Mouse (Mus musculus) midbrain, embryonic 14.5 days (tissue): ENCODE data around the gene Klk15. TPM values are rescaled to one million over a fixed set of nuclear protein-coding genes. Genes with fewer than 3 reads are reported as not detected.

Source experiments
- ATAC-seq: fragments of 200-750 bp; cut with Nextera tagmentation; 2 replicates; pipeline ENCODE4 v1.8.0; 2017; ENCODE audit warnings: moderate number of reproducible peaks, moderate library complexity; ENCODE audit not compliant: low FRiP score, low TSS enrichment
- DNase-seq: peaks from one replicate; pipeline ENCODE4 v3.0.0-alpha.2; 2015
- H3K27ac ChIP-seq: fragments of 300-500 bp; sonication (generic); replicated peaks from 2 replicates; pipeline ENCODE4 v1.5.1; 2014; ENCODE audit warnings: mild to moderate bottlenecking, low read depth, low read length, moderate library complexity
- H3K27me3 ChIP-seq: fragments of 300-500 bp; sonication (generic); 2 replicates; pipeline ENCODE4 v1.6.1; 2014; ENCODE audit warnings: low read length, control low read depth, mixed read lengths; ENCODE audit not compliant: control insufficient read depth, insufficient read depth
- H3K36me3 ChIP-seq: fragments of 300-500 bp; sonication (generic); 2 replicates; pipeline ENCODE4 v1.6.1; 2014; ENCODE audit warnings: low read length, control low read depth; ENCODE audit not compliant: control insufficient read depth, insufficient read depth
- H3K4me1 ChIP-seq: fragments of 300-500 bp; sonication (generic); 2 replicates; pipeline ENCODE4 v1.6.1; 2014; ENCODE audit warnings: mild to moderate bottlenecking, antibody characterized with exemption, low read length, control low read depth; ENCODE audit not compliant: control insufficient read depth, insufficient read depth
- H3K4me2 ChIP-seq: fragments of 300-500 bp; sonication (generic); 2 replicates; pipeline ENCODE4 v1.6.1; 2014; ENCODE audit warnings: mild to moderate bottlenecking, low read length, moderate library complexity
- H3K4me3 ChIP-seq: fragments of 300-500 bp; sonication (generic); replicated peaks from 2 replicates; pipeline ENCODE4 v1.5.1; 2014; ENCODE audit warnings: low read depth, low read length
- H3K9ac ChIP-seq: fragments of 300-500 bp; sonication (generic); replicated peaks from 2 replicates; pipeline ENCODE4 v1.6.1; 2014; ENCODE audit warnings: mild to moderate bottlenecking, low read length, moderate library complexity
- H3K9me3 ChIP-seq: fragments of 300-500 bp; sonication (generic); 2 replicates; pipeline ENCODE4 v1.6.1; 2016; ENCODE audit warnings: low read length, control low read depth, mixed read lengths; ENCODE audit not compliant: control insufficient read depth
- WGBS: fragments of 180-500 bp; shearing (Covaris S2); extraction: QIAGEN DNeasy Blood & Tissue Kit; methylation state at CpG from one replicate; pipeline ENCODE4 v1.1.7; 2014; 5-methylcytosine and 5-hydroxymethylcytosine counted together
- polyA plus RNA-seq: library from polyadenylated mRNA; unstranded; fragments of >200 nt; fragmentation: Nextera tagmentation; extraction: Ambion mirVana; gene quantifications from 2 replicates; pipeline ENCODE4 v1.2.1, GENCODE M21; 2014

The Klk15 gene
- polyA plus RNA-seq: not detected in 2 replicates

DNA sequence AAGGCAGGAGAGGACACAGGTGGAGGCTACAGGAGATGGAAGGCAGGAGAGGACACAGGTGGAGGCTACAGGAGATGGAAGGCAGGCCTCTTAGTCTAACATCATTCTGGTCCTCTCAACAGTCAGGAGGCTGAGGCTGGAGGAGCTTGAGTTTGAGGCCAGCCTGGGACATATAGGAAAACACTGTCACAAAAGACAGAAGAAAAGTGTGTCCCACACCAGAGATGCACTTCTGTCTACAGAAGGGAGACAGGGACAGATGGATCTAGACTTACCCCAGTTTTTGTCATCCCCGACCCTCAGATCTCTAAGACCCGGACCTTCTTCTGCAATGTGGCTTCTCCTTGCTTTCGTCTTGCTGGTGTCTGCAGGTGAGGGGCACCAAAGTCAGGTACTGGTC is at the start of gene Klk15:
Gene Klk15 (plus strand): TSS at position 301 of the 400 bp plus-strand sequence.
- ATAC-seq (no peak), DNase-seq (no peak)
- H3K4me3 ChIP-seq: no peak within 1 kb of the TSS
- no peak within 1 kb of the TSS for H3K9ac ChIP-seq
- H3K4me1 ChIP-seq: no peaks in the 10 kb centered on the region
- H3K36me3 ChIP-seq: no peaks in the 10 kb centered on the region
- no peaks in the 10 kb centered on the region for H3K9me3 ChIP-seq
- WGBS: 94% methylated on average over 3 of the region's 3 CpGs
- H3K4me2 ChIP-seq: no peak within 1 kb of the TSS
- H3K27me3 ChIP-seq: no peaks in the 10 kb centered on the region
- H3K27ac ChIP-seq: no peak within 1 kb of the TSS

DNA sequence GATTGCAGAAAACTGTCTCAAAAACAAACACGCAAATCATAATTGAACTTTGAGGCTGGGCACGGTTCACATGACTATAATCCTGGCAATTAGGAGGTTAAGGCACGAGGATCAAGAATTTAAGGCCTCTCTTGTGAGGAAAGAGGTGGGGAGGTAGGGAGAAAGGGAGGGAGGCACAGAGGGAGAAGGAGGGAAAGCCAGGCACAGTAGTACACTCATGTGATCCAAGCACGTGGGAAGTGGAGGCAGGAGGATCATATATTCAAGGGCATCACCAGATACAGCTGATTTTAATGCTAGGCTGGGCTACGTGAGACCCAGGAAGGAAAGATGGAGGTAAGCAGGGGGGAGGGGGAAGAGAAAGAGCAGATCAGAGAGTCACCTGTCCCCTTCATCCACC is 42.2 kb upstream of the Klk15 start:
- DNase-seq (no peak), ATAC-seq (no peak)
- Histone ChIP-seq H3K9me3 (no peaks in the 10 kb centered on the region), H3K4me1 (no peaks in the 10 kb centered on the region), H3K27me3 (no peaks in the 10 kb centered on the region), H3K4me3 (no peak overlapping the region), H3K4me2 (no peak overlapping the region), H3K9ac (no peak overlapping the region), H3K27ac (no peak overlapping the region), H3K36me3 (no peaks in the 10 kb centered on the region)
- WGBS: 68% methylated on average over 5 of the region's 5 CpGs

DNA sequence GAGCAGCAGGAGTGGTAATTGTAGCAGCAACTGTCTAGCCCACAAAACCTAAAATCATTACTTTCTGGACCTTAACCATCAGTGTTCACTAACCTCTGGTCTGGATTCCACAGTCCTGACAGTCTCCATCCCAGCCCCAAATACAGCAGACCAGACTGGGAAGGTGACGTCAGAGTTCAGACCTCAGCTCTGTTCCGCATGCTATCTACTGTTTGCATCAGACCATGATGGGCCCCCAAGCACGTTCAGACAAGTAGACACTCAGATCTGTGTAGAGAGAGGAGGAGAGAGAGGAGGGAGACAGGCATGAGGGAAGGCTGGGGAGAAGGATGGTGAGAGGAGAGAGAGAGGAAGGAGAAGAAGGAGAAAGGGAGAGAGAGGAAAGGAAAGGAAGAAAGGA is 41.8 kb upstream of the Klk15 start:
- ATAC-seq (no peak), DNase-seq (no peak)
- H3K36me3 ChIP-seq: no peaks in the 10 kb centered on the region
- H3K27ac ChIP-seq: no peak overlapping the region
- H3K27me3 ChIP-seq: no peaks in the 10 kb centered on the region
- H3K4me3 ChIP-seq: no peak overlapping the region
- 69% methylated on average over 3 of the region's 3 CpGs for WGBS
- no peaks in the 10 kb centered on the region for H3K4me1 ChIP-seq
- H3K4me2 ChIP-seq: no peak overlapping the region
- no peaks in the 10 kb centered on the region for H3K9me3 ChIP-seq
- no peak overlapping the region for H3K9ac ChIP-seq

DNA sequence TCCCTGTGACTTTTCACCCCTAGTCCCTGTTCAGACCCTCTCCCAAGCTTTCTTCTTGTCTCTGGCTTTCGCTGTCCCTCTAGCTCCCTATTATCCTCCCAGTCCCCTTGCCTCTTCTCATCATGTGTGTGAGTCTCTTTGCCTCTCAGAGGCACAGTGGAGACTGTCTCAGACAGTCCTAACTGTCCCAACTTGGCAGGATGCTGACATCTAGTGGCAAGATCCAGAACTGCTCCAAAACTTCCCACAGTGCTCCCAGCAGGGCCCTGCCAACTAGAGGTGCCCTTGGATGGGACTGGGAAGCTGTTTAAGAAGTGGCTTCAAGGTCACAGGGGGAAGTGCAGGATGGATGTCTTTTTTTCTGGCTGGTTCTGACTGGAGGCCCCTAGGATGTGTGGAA is 38.7 kb upstream of the Klk15 start:
- WGBS: 8% methylated on average over 1 of the region's 1 CpGs
- no peak overlapping the region for H3K9ac ChIP-seq
- no peak overlapping the region for H3K4me3 ChIP-seq
- DNase-seq (peak; percentile 95), ATAC-seq (peak; percentile 89)
- no peaks in the 10 kb centered on the region for H3K9me3 ChIP-seq
- H3K27me3 ChIP-seq: no peaks in the 10 kb centered on the region
- no peaks in the 10 kb centered on the region for H3K36me3 ChIP-seq
- no peak overlapping the region for H3K4me2 ChIP-seq
- no peak overlapping the region for H3K27ac ChIP-seq
- H3K4me1 ChIP-seq: no peaks in the 10 kb centered on the region

DNA sequence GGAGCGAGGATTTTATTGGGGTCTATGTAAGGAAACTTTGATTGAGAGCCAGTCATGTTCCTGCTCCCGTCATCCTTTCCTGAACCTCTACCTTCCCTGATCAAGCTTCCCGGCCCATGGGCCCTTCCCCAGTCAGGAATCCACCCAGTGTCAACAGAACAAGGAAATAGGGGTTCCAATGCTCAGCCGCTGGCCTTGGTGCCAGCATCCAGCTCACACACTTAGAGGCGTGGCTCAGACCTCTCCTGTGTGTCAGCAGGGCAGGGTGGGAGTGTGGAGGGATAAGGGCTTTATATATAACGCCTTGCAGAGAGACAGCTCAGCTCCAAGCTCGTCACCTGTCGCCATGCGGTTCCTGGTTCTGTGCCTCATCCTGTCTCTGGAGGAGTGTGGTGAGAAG is 18.7 kb upstream of the Klk15 start:
- Histone ChIP-seq H3K27ac (no peak overlapping the region), H3K4me3 (no peak overlapping the region)
- no peak for ATAC-seq

DNA sequence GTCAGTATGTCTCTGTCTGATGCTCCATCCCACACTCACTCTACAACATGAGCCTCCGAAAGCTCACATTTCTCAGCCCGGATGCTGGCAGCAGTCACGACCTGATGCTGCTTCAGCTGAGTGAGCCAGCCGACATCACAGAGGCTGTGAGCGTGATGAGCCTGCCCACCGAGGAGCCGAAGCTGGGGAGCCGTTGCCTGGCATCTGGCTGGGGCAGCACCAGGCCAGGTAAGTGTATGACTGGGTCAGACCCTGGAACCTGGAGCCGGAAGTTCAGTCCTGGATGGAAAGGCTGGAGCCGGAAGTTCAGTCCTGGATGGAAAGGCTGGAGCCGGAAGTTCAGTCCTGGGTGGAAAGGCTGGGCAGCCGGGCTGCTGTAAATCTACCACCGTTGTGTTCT is 15.1 kb upstream of the Klk15 start:
- Histone ChIP-seq H3K4me1 (no peaks in the 10 kb centered on the region), H3K4me2 (no peak overlapping the region), H3K27ac (no peak overlapping the region), H3K4me3 (no peak overlapping the region), H3K9me3 (no peaks in the 10 kb centered on the region), H3K36me3 (no peaks in the 10 kb centered on the region), H3K27me3 (no peaks in the 10 kb centered on the region), H3K9ac (no peak overlapping the region)
- ATAC-seq: no peak
- DNase-seq: no peak
- 88% methylated on average over 13 of the region's 13 CpGs for WGBS

More for the DNA sequence above, 18.7 kb upstream of the Klk15 start:
- WGBS: 81% methylated on average over 9 of the region's 9 CpGs
- Histone ChIP-seq H3K36me3 (no peaks in the 10 kb centered on the region), H3K4me2 (no peak overlapping the region), H3K9ac (no peak overlapping the region), H3K4me1 (no peaks in the 10 kb centered on the region), H3K9me3 (no peaks in the 10 kb centered on the region), H3K27me3 (no peaks in the 10 kb centered on the region)
- no peak for DNase-seq

DNA sequence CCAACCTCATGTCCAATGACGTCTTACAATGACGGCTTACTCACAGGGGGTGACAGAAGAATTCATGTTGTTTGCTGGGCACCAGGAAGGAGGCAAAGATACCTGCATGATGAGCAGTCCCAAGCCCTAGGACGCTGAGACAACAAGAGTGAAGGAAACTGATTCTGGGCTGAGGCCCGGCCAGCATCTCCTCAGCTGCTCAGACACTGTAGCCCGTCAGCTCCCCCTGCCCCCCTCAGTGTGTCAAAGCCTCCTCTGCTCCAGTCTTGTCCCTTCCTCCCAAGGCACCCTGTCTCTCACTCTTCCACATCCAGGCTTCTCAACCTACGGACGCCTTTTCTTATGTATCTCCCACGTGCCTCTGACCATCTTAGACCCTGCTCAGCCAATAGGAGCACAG is 14.7 kb upstream of the Klk15 start:
- Histone ChIP-seq H3K27me3 (no peaks in the 10 kb centered on the region), H3K4me2 (no peak overlapping the region), H3K4me3 (no peak overlapping the region), H3K4me1 (no peaks in the 10 kb centered on the region), H3K9me3 (no peaks in the 10 kb centered on the region), H3K9ac (no peak overlapping the region), H3K36me3 (no peaks in the 10 kb centered on the region), H3K27ac (no peak overlapping the region)
- ATAC-seq (no peak), DNase-seq (no peak)
- WGBS: 78% methylated on average over 8 of the region's 8 CpGs

DNA sequence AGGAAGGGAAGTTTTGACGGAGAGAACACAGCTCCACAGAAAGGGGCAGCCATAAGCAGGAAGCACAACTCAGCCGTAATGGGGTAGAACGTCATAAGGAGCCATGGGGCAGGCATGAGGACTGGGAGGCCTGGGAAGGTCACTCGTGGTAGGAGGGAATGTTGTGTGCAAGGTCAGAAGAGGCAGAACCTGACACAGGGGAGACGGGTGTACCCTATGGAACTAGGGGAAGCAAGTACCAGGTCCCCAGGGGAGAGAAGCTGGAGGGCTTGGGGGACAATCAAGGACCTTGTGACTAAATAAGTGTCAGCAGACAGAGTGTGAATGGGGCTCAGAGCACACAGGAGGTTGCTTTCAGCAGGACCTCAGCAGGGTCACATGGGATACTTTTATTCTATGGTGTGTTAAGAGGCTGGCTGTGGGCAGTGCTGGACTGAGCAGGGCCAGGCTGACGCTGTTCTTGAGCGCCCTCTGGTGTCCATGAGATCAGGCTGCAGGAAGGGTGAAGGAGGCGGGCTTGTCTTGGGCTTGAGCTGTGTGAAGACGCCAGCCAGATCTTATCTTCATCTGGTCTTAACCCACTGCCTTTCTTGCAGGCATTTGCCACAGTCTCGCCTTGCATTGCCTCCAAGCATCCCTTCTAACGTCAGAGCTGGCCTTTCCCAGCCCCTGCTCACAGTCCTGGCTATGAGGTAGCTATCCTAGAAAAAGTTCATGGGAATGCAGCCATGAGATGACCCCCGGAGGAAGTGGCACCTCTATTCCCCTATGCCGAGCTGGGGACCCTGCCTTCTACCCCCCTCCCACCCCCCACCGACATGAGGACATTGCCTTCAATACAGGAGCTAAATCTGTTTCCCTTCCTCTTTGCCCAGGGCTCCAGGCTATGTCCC is 13.7 kb upstream of the Klk15 start:
- WGBS: 32% methylated on average over 14 of the region's 14 CpGs
- Histone ChIP-seq H3K4me3 (no peak overlapping the region), H3K4me2 (no peak overlapping the region), H3K9ac (no peak overlapping the region), H3K4me1 (no peaks in the 10 kb centered on the region), H3K9me3 (no peaks in the 10 kb centered on the region), H3K27me3 (no peaks in the 10 kb centered on the region), H3K36me3 (no peaks in the 10 kb centered on the region), H3K27ac (no peak overlapping the region)
- DNase-seq (peak; percentile 84), ATAC-seq (peak; percentile 85)

DNA sequence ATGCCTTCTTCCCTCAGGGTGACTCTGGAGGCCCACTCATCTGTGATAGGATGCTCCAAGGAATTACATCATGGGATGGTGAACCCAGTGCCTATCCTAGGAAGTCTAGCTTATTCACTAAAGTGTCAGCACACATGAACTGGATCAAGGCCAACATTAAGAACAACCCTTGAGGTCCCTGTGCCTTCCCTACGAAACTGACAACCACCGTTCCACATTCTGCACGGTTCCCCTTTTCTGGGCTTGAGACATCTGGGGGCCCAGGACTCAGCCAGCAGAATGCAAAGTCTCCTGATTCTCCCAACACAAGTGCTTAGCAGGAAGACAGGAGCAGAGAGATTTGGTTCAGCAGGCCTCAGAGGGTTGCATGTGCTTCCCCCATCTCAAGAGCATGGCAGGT is 13.0 kb upstream of the Klk15 start:
- DNase-seq: no peak

More for the DNA sequence above, 13.0 kb upstream of the Klk15 start:
- no peaks in the 10 kb centered on the region for H3K9me3 ChIP-seq
- H3K27ac ChIP-seq: no peak overlapping the region
- ATAC-seq: no peak
- no peak overlapping the region for H3K9ac ChIP-seq
- 87% methylated on average over 3 of the region's 3 CpGs for WGBS
- H3K4me3 ChIP-seq: no peak overlapping the region
- H3K4me1 ChIP-seq: no peaks in the 10 kb centered on the region
- no peak overlapping the region for H3K4me2 ChIP-seq
- no peaks in the 10 kb centered on the region for H3K27me3 ChIP-seq
- H3K36me3 ChIP-seq: no peaks in the 10 kb centered on the region
